Mouse (Mus musculus) midbrain, embryonic 11.5 days (tissue): ENCODE data around the gene Pcna. TPM values are rescaled to one million over a fixed set of nuclear protein-coding genes. Genes with fewer than 3 reads are reported as not detected.

Source experiments
- ATAC-seq: fragments of 200-750 bp; cut with Nextera tagmentation; 2 replicates; pipeline ENCODE4 v1.8.0; 2017; ENCODE audit warnings: moderate TSS enrichment, moderate library complexity; ENCODE audit not compliant: low FRiP score
- DNase-seq: peaks from one replicate; pipeline ENCODE4 v3.0.0; 2015; ENCODE audit warnings: low spot score; ENCODE audit errors: missing footprints
- H3K27ac ChIP-seq: fragments of 300-500 bp; sonication (generic); 2 replicates; pipeline ENCODE4 v1.5.1; 2014; ENCODE audit warnings: low read depth, low read length
- H3K27me3 ChIP-seq: fragments of 300-500 bp; sonication (generic); 2 replicates; pipeline ENCODE4 v1.6.1; 2014; ENCODE audit warnings: mild to moderate bottlenecking, low read length, moderate library complexity, mixed read lengths; ENCODE audit not compliant: control insufficient read depth, insufficient read depth
- H3K36me3 ChIP-seq: fragments of 300-500 bp; sonication (generic); 2 replicates; pipeline ENCODE4 v1.6.1; 2014; ENCODE audit warnings: mild to moderate bottlenecking, low read length, moderate library complexity, mixed read lengths; ENCODE audit not compliant: control insufficient read depth, insufficient read depth
- H3K4me1 ChIP-seq: fragments of 300-500 bp; sonication (generic); 2 replicates; pipeline ENCODE4 v1.6.1; 2014; ENCODE audit warnings: low read length; ENCODE audit not compliant: control insufficient read depth, insufficient read depth
- H3K4me2 ChIP-seq: fragments of 300-500 bp; sonication (generic); 2 replicates; pipeline ENCODE4 v1.6.1; 2014; ENCODE audit warnings: mild to moderate bottlenecking, moderate library complexity
- H3K4me3 ChIP-seq: fragments of 300-500 bp; sonication (generic); 2 replicates; pipeline ENCODE4 v1.5.1; 2014; ENCODE audit warnings: low read depth, low read length
- H3K9ac ChIP-seq: fragments of 300-500 bp; sonication (generic); 2 replicates; pipeline ENCODE4 v1.6.1; 2014; ENCODE audit warnings: low read length
- H3K9me3 ChIP-seq: fragments of 300-500 bp; sonication (generic); 2 replicates; pipeline ENCODE4 v1.6.1; 2016; ENCODE audit warnings: low read length; ENCODE audit not compliant: control insufficient read depth
- WGBS: fragments of 180-500 bp; shearing (Covaris S2); extraction: QIAGEN DNeasy Blood & Tissue Kit; methylation state at CpG from one replicate; pipeline ENCODE4 v1.1.7; 2014; 5-methylcytosine and 5-hydroxymethylcytosine counted together
- polyA plus RNA-seq: library from polyadenylated mRNA; unstranded; fragments of >200 nt; fragmentation: Nextera tagmentation; extraction: Ambion mirVana; gene quantifications from 2 replicates; pipeline ENCODE4 v1.2.1, GENCODE M21; 2014

The Pcna gene
- polyA plus RNA-seq, 1 experiment from 2014 or later = 408 TPM

DNA sequence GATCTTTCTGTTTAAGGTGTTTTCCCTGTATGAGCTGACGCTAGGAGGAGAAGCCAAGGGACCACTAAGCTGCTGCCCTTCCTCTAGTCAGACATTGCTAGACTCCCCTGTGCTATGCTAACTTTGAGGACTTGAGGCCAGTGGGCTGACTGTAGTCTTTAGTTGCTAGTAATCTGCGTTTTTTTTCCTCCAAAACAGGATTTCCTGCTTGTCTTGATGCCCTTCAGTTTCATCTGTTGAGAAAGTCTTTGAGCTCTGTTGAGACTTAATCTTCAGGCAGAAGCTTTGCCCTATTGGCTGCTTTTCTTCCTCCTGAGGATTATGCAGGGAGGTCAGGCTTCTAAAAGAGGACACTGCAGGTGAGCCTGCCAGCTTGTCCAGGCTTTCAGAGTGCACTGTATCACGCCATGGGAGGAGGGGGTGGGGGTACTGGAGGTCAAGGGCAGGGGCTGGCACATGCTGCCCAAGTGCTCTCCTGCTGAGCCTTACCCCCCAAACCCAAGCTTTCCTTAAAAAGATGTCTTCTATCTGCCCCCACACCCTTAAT is 26.3 kb upstream of the Pcna start:
- H3K4me3 ChIP-seq = no peak overlapping the region
- no peak overlapping the region for H3K9ac ChIP-seq
- H3K4me1 ChIP-seq = peaks cover 27% of the 10 kb centered on the region
- no peak overlapping the region for H3K4me2 ChIP-seq
- ATAC-seq = no peak
- DNase-seq = peak; percentile 78
- no peaks in the 10 kb centered on the region for H3K9me3 ChIP-seq
- no peak overlapping the region for H3K27ac ChIP-seq
- H3K27me3 ChIP-seq = no peaks in the 10 kb centered on the region
- WGBS = 51% methylated on average over 3 of the region's 3 CpGs
- H3K36me3 ChIP-seq = no peaks in the 10 kb centered on the region

DNA sequence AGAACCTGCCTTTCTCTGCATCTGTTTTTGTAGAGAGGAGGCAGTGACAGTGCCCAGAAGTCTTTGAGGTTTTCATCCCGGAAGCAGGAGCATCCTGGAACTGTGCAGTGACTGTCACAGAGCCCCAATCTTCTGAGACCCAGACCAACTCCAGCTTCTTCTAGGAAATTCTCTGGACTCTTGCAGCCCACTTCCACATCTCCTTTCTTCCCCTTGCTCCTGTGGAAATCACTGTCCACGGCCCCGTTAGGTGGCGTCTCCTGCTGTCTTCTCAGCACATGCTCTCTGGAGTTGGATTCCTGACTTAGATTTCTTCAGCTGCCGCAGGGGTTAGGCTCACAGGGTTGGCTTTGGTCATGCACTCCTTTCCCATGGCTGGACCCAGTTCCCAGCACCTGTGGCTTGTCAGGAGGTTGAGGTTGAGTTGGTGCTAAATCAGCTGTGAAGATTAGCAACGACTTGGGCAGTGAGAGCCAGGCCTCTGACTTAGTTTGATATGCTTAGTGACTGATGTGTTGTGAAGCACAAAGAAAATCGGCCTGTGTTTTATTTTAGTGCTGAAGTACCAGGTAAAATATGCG is 25.2 kb upstream of the Pcna start:
- WGBS = 79% methylated on average over 8 of the region's 8 CpGs
- peak; percentile 77 for DNase-seq
- ATAC-seq = no peak

DNA sequence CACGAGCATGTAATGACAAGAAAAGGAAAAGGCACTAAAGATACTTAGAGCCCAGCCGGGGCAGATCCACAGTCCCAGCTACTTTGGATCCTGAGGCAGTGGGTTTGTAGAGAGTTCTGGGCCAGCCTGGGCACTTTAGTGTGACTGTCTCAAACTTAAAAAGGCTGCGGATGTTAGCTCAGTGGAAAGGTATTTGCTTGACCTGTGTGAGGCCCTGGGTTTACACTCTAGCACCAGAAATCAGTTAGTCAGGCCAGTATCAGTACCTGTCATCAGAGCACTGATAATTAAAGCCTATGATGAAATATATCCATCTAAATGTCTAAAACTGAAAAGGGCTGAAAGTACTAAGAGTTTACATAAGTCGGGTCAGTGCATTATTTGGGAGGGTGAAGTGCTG is 23.1 kb upstream of the Pcna start:
- no peaks in the 10 kb centered on the region for H3K27me3 ChIP-seq
- 88% methylated on average over 4 of the region's 4 CpGs for WGBS
- H3K4me2 ChIP-seq = no peak overlapping the region
- ATAC-seq = no peak
- no peaks in the 10 kb centered on the region for H3K36me3 ChIP-seq
- H3K27ac ChIP-seq = no peak overlapping the region
- H3K4me1 ChIP-seq = peaks cover 6% of the 10 kb centered on the region; the same call in 1 of the 2 replicates
- H3K4me3 ChIP-seq = no peak overlapping the region
- no peaks in the 10 kb centered on the region for H3K9me3 ChIP-seq
- no peak overlapping the region for H3K9ac ChIP-seq
- peak; percentile 35 for DNase-seq

More for the DNA sequence above, 25.2 kb upstream of the Pcna start:
- H3K9me3 ChIP-seq = no peaks in the 10 kb centered on the region
- no peak overlapping the region for H3K4me2 ChIP-seq
- no peak overlapping the region for H3K9ac ChIP-seq
- no peak overlapping the region for H3K4me3 ChIP-seq
- no peak overlapping the region for H3K27ac ChIP-seq
- H3K36me3 ChIP-seq = no peaks in the 10 kb centered on the region
- H3K4me1 ChIP-seq = peaks cover 22% of the 10 kb centered on the region
- H3K27me3 ChIP-seq = no peaks in the 10 kb centered on the region

DNA sequence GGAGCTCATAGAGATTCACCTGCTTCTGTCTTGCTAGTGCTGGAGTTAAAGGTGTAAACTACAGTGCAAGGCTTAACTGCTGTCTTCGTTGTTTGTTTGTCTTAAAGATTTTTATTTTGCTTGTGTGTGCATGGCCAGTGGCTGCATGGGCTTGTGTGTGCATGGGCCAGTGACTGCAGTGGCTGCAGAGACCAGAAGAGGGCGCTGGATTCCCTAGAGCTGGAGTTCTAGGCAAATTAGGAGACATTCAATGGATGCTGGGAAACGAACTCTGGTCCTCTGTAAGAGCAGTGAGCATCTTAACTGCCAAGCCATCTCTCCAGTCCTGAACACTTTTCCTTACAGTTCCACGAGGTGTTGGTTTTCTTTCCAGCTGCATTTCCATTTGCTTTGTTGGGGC is 22.4 kb upstream of the Pcna start:
- H3K4me2 ChIP-seq = no peak overlapping the region
- no peak overlapping the region for H3K9ac ChIP-seq
- no peak for ATAC-seq
- H3K36me3 ChIP-seq = no peaks in the 10 kb centered on the region
- peaks cover 6% of the 10 kb centered on the region; the same call in 1 of the 2 replicates for H3K4me1 ChIP-seq
- no peak overlapping the region for H3K27ac ChIP-seq
- H3K4me3 ChIP-seq = no peak overlapping the region
- peak; percentile 17 for DNase-seq
- 77% methylated on average over 4 of the region's 4 CpGs for WGBS
- no peaks in the 10 kb centered on the region for H3K9me3 ChIP-seq
- no peaks in the 10 kb centered on the region for H3K27me3 ChIP-seq

DNA sequence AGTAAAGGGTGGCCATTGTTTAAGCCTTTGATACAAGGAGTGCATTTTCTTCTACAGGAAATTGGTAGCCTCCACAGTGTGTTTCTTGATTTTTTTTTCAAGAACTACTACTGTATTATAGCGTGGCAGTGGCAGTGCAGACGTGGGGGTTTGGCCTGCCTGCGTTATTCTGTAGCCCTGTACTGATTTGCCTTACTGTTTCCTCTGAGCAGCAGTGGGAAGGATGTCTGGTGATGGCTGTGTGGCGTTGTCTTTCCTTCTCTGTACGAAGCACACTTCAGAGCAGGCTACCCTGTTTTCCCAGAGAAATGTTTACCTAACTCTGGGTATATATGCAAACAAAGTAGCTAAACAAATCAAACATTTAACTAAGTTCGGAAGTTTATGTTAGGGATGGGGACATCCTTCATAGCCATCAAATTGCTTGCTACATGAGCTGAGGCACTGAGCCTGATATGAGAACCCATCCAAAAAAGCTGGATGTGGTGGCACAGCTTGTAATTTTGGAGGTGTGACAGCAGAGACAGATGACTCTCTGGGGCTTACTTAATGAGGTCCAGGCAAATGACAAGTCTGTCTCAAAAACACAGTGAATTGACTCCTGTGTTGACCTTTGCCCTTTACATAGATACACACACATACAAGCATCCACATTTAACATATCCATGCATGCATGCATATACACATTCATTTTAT is 19.7 kb upstream of the Pcna start:
- no peak overlapping the region for H3K4me3 ChIP-seq
- no peak overlapping the region for H3K9ac ChIP-seq
- H3K27ac ChIP-seq = no peak overlapping the region
- WGBS = 82% methylated on average over 6 of the region's 6 CpGs
- no peaks in the 10 kb centered on the region for H3K27me3 ChIP-seq
- no peak for ATAC-seq
- H3K36me3 ChIP-seq = no peaks in the 10 kb centered on the region
- no peak overlapping the region for H3K4me2 ChIP-seq
- peak; percentile 62 for DNase-seq
- no peaks in the 10 kb centered on the region for H3K4me1 ChIP-seq
- no peaks in the 10 kb centered on the region for H3K9me3 ChIP-seq

DNA sequence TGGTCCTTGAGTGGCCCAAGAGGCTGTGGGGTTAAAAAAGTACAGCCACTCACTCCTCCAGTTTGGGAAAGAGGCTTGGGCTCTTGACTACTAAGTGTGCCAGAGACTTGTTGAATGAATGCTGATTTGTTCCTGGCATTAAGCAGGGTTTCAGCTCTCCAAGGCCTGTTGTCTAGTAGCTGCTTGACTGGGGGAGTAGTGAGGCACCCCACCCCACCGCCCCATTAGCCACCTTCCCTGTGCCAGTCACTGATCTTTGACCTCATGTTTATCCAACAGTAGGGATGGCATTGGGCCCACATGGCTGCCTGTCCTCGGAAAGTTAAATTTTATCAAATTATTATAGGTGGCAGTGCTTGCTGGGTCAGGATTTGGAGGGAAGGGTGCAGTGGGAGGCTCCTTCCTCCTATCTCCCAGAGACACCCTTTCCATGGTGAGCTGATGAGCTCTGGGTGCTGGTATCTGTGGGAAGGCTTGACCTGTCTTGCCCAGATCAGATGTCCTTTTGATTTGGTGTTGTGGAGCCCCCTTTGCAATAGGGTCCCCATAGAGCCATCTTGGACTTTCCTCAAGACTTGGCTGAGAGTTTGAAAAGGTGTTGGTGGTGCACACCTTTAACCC is 17.3 kb upstream of the Pcna start:
- no peaks in the 10 kb centered on the region for H3K4me1 ChIP-seq
- WGBS = 89% methylated on average over 2 of the region's 2 CpGs
- no peaks in the 10 kb centered on the region for H3K27me3 ChIP-seq
- no peak overlapping the region for H3K4me2 ChIP-seq
- DNase-seq (no peak), ATAC-seq (no peak)
- H3K36me3 ChIP-seq = no peaks in the 10 kb centered on the region
- H3K27ac ChIP-seq = no peak overlapping the region
- H3K4me3 ChIP-seq = no peak overlapping the region
- H3K9me3 ChIP-seq = no peaks in the 10 kb centered on the region
- H3K9ac ChIP-seq = no peak overlapping the region

DNA sequence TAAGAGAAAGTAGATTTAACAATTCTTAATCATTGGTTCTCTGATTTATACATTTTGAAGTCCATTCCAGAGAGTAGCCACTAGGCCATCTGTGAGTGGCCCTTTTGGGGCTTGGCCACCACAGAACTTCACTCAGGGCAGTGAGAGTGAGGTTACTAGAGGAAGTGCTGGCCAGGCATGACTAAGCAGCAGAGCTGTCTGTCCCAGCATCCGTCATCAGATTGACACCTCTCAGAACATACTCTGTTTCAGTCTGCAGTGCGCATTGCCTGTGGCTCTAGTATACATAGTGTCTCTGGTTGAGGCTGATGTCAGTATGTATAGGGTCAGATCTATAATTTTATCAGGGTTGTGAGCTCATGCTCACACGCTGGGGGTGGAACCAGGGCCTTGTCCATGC is 16.1 kb upstream of the Pcna start:
- H3K9ac ChIP-seq = no peak overlapping the region
- H3K27ac ChIP-seq = no peak overlapping the region
- no peaks in the 10 kb centered on the region for H3K27me3 ChIP-seq
- ATAC-seq (no peak), DNase-seq (no peak)
- H3K9me3 ChIP-seq = no peaks in the 10 kb centered on the region
- 87% methylated on average over 3 of the region's 3 CpGs for WGBS
- no peak overlapping the region for H3K4me2 ChIP-seq
- no peak overlapping the region for H3K4me3 ChIP-seq
- no peaks in the 10 kb centered on the region for H3K36me3 ChIP-seq
- peaks cover 4% of the 10 kb centered on the region; the same call in 1 of the 2 replicates for H3K4me1 ChIP-seq

DNA sequence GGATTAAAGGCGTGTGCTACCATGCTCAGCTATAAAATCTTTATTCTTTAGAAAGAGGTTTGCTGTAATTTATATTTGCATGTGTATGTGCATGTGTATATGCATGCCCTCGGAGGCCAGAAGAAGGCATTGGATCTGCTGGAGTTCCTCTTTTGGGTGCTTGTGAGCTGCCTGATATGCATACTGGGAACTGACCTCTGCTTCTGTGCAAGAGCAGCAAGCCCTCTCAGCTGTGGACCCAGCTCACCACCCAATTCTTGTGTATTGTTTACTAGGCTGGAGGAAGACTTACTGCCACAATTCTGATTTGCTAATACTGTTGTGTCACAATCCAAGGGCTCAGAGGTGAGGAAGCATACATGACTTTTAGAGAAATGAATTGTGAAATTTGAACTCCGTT is 13.0 kb upstream of the Pcna start:
- H3K4me3 ChIP-seq = no peak overlapping the region
- H3K36me3 ChIP-seq = no peaks in the 10 kb centered on the region
- no peaks in the 10 kb centered on the region for H3K27me3 ChIP-seq
- WGBS = 92% methylated on average over 3 of the region's 3 CpGs
- DNase-seq (no peak), ATAC-seq (no peak)
- H3K9me3 ChIP-seq = no peaks in the 10 kb centered on the region
- H3K4me2 ChIP-seq = no peak overlapping the region
- peaks cover 7% of the 10 kb centered on the region; the same call in 1 of the 2 replicates for H3K4me1 ChIP-seq
- H3K27ac ChIP-seq = no peak overlapping the region
- H3K9ac ChIP-seq = no peak overlapping the region

DNA sequence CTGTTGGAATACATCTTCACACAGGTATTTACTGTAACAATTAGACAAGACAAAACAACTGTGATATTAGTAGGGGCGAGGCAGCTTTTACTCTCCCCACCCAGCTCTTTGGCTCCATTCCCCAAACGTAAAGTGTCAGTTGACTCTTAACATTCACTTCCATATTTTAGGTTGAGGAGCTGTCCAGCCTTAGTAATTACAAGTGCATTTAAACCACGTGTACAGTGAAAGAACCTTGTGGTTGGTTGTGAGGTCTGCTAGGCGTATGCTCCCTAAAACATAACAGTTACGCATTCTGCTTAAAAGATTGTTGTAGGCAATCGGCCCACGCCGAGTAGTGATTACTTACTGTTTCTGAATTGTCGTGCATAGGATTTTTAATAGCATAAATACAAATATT is 12.1 kb upstream of the Pcna start:
- ATAC-seq = no peak

More for the DNA sequence above, 12.1 kb upstream of the Pcna start:
- Histone ChIP-seq H3K4me2 (no peak overlapping the region), H3K4me3 (no peak overlapping the region), H3K9me3 (no peaks in the 10 kb centered on the region), H3K27me3 (no peaks in the 10 kb centered on the region), H3K9ac (no peak overlapping the region), H3K36me3 (no peaks in the 10 kb centered on the region), H3K27ac (no peak overlapping the region), H3K4me1 (peaks cover 7% of the 10 kb centered on the region; the same call in 1 of the 2 replicates)
- 90% methylated on average over 9 of the region's 9 CpGs for WGBS
- no peak for DNase-seq
